Mouse (Mus musculus) ovary, postnatal 36 days (tissue): ENCODE measurements around the gene Atp6v0a4.

Experiments used
- DNase-seq: peaks from one replicate; pipeline ENCODE4 v3.0.0; 2022; ENCODE audit warnings: low spot score, mixed read lengths

Gene Atp6v0a4

GRCm38 (mm10) chr6:38124882-38125281 lies 496 bp upstream of the Atp6v0a4 start:
- no peak for DNase-seq

- DNase-seq: no peak
Measured at GRCm38 (mm10) chr6:38123471-38124206, 747 bp downstream of the Atp6v0a4 start.

GRCm38 (mm10) chr6:38122791-38123190 lies 1.6 kb downstream of the Atp6v0a4 start:
- DNase-seq: no peak

GRCm38 (mm10) chr6:38121843-38122242 lies 2.5 kb downstream of the Atp6v0a4 start:
- no peak for DNase-seq

- no peak for DNase-seq
Measured at GRCm38 (mm10) chr6:38120681-38121371, 3.6 kb downstream of the Atp6v0a4 start.

GRCm38 (mm10) chr6:38118341-38118740 lies 6.0 kb downstream of the Atp6v0a4 start:
- DNase-seq: no peak

- no peak for DNase-seq
Measured at GRCm38 (mm10) chr6:38116107-38116770, 8.1 kb downstream of the Atp6v0a4 start.

- no peak for DNase-seq
Measured at GRCm38 (mm10) chr6:38110859-38111258, 13.5 kb downstream of the Atp6v0a4 start.

- DNase-seq: peak; percentile 8
Measured at GRCm38 (mm10) chr6:38109871-38110270, 14.5 kb downstream of the Atp6v0a4 start.

GRCm38 (mm10) chr6:38109160-38109795 lies 15.1 kb downstream of the Atp6v0a4 start, which contains the start of gene Tmem213:
TSS of gene Tmem213 (plus strand) at chr6:38109255.
- no peak for DNase-seq

GRCm38 (mm10) chr6:38108449-38108848 lies 15.9 kb downstream of the Atp6v0a4 start:
- no peak for DNase-seq

- no peak for DNase-seq
Measured at GRCm38 (mm10) chr6:38105924-38106323, 18.5 kb downstream of the Atp6v0a4 start.

- DNase-seq: no peak
Measured at GRCm38 (mm10) chr6:38103775-38104174, 20.6 kb downstream of the Atp6v0a4 start.

GRCm38 (mm10) chr6:38102216-38102795 lies 22.1 kb downstream of the Atp6v0a4 start:
- DNase-seq: no peak

- no peak for DNase-seq
Measured at GRCm38 (mm10) chr6:38096961-38097370, 27.4 kb downstream of the Atp6v0a4 start.

- DNase-seq: no peak
Measured at GRCm38 (mm10) chr6:38094701-38095100, 29.7 kb downstream of the Atp6v0a4 start.

GRCm38 (mm10) chr6:38092539-38092938 lies 31.8 kb downstream of the Atp6v0a4 start:
- no peak for DNase-seq

GRCm38 (mm10) chr6:38087242-38088026 lies 37.0 kb downstream of the Atp6v0a4 start:
- DNase-seq: no peak

- DNase-seq: no peak
Measured at GRCm38 (mm10) chr6:38083204-38083603, 41.2 kb downstream of the Atp6v0a4 start.

GRCm38 (mm10) chr6:38081727-38082341 lies 42.6 kb downstream of the Atp6v0a4 start:
- no peak for DNase-seq

- DNase-seq: no peak
Measured at GRCm38 (mm10) chr6:38080364-38080763, 44.0 kb downstream of the Atp6v0a4 start.
